Mouse (Mus musculus) central nervous system, embryonic 18 days (tissue): ENCODE results near the gene T2. TPM values are rescaled to one million over a fixed set of nuclear protein-coding genes. Genes with fewer than 3 reads are reported as not detected.

Experiments used
- polyA plus RNA-seq: library from polyadenylated mRNA; depleted of rRNA; stranded (reverse); fragments of >200 nt; gene quantifications from 2 replicates; pipeline ENCODE4 v1.2.3, GENCODE M21; 2012; rRNA removed

Gene T2
- polyA plus RNA-seq: 0.74 and 0.96 TPM in 2 replicates

DNA sequence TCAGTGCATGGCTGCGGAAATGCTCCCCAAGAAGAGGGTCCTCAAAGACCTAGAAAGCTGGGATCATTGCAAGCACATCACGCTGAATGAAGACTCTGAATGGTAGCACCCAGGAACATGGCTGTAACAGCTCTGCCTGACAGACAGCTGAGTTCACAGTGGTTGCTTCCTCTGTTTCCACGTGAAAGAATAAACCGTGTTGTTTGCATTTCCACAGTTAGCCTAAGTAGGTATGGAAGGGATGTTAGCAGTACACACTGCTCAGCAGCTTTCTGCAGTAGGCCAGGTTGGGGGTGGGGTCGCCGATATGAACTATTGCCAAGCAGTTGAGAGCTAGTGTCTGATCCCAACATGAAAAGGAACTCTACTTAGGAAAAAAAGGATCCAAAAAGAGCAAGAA is at the start of gene T2:
Gene T2 (plus strand): TSS at position 301 of the 400 bp plus-strand sequence.

DNA sequence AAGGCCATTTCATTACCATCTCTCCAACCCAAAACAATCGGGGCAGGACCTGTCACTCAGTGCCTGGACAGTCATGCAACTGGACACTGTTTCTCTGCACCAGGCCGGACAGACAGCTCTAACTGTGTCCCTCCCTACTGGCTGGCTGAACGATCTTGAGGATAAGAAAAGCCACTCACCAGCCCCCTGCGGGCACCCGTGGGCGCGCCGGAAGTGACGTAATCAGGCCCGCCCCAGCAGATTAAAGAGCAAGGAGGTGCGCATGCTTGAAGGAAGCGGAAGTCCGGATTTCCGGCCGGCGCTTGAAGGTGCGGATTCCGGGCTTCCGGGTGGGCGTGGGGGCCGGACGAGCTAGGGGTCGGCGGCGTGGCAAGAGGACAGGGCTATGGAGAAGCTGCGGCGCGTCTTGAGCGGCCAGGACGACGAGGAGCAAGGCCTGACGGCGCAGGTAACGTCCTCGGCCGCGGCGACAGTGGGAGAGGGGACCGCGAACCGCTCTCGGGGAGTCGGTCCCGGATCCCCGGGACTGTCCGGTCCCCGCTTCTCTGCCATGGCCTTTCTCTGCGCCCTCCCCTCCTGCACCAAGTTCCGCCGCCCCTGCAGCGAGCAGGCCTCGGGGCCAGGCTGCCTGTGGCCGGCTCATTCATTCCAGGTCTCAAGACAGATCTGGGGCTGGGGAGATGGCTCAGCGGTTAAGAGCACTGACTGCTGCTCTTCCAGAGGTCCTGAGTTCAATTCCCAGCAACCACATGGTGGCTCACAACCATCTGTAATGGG is 44.8 kb upstream of the T2 start, which contains the start of gene Sft2d1:
Gene Sft2d1 (plus strand): TSS at position 265 of the 777 bp plus-strand sequence.

DNA sequence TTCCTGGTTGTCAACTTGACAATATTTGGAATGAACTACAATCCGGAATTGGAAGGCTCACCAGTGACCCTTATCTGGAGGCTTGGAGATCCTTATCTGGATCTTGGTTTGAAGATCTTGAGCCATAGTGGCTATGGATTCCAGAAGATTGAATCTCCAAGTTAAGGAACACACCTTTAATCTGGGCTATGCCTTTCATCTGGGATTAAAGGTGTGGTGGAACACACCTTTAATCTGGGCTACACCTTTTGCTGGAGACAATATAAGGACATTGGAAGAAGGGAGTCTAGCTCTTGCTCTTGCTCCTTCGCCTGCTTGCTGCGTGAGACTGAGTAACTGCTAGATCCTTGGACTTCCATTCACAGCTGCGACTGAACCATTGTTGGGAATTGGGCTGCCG is 18.6 kb upstream of the T2 start, which contains the start of gene Prr18:
Gene Prr18 (plus strand): TSS at position 301 of the 400 bp plus-strand sequence.

DNA sequence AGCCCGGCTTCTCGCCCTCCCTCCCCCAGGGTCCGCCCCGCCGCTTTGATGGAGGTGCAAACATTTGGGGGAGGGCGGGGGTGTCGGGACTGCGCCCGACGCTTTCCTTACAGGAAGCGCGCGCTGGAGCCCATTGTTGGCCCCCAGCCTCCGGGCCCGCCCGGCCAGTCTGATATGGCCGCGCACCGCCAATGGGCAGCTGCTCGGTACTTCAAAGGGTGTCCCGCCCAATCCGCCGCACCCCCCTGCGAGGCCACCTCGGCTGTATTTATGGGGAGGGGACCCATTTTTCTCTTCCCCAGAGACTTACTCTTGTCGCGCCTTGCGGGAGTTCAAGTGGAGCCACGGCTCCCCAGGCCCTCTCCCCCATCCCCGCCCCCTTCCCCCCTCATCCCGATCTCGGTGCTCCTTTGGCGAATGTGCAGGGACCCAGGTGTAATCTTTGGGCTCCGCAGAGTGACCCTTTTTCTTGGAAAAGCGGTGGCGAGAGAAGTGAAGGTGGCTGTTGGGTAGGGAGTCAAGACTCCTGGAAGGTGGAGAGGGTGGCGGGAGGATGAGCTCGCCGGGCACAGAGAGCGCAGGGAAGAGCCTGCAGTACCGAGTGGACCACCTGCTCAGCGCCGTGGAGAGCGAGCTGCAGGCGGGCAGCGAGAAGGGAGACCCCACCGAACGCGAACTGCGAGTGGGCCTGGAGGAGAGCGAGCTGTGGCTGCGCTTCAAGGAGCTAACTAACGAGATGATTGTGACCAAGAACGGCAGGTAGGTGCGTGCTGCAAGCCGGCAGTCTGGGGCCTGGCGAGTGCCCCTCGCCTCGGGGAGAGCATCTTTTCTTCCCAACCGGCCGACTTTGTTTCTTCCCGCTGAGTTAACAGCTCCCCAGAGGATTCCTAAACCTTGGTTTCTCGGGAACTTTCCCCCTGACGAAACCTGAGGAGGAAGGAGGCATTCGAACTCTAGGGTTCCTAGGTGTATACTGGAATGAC is 78.5 kb downstream of the T2 start, which contains the start of gene T:
Gene T (plus strand): TSS at position 446 of the 983 bp plus-strand sequence.

Other genes with a start within 250 kb of the T2 start
- 0.47 and 0.75 TPM in 2 replicates for gene Gm49673, start 208.2 kb upstream of the T2 start, polyA plus RNA-seq
- gene Rnaset2a, start 207.9 kb upstream of the T2 start, polyA plus RNA-seq: 12.2 and 16.7 TPM in 2 replicates
- gene Fgfr1op, start 190.5 kb upstream of the T2 start, polyA plus RNA-seq: 16.6 and 20.1 TPM in 2 replicates
- not detected in 2 replicates for gene Ccr6, start 119.9 kb upstream of the T2 start, polyA plus RNA-seq
- 265 and 296 TPM in 2 replicates for gene Mpc1, start 73.1 kb upstream of the T2 start, polyA plus RNA-seq
- gene Sft2d1, start 44.9 kb upstream of the T2 start, polyA plus RNA-seq: 212 and 213 TPM in 2 replicates
- 25.4 and 25.5 TPM in 2 replicates for gene Prr18, start 18.5 kb upstream of the T2 start, polyA plus RNA-seq
- 0.71 and 1.0 TPM in 2 replicates for gene T, start 78.4 kb downstream of the T2 start, polyA plus RNA-seq
- 49.5 and 56.8 TPM in 2 replicates for gene Pde10a, start 169.4 kb downstream of the T2 start, polyA plus RNA-seq
- not detected in 2 replicates for gene Gm17087, start 211.0 kb downstream of the T2 start, polyA plus RNA-seq